Mouse (Mus musculus) bone marrow macrophage, adult 2 months (primary cell): ENCODE measurements at regions not wholly inside any gene's neighbourhood (a gene's known extent, or its start where the extent isn't known, plus 50 kb on each side); places are given as distances from the start of the nearest gene placed in this dataset.

Experiments
- CTCF ChIP-seq: IDR thresholded peaks from 2 replicates; pipeline ENCODE4 v1.5.1; 2012; ENCODE audit warnings: low read depth, mild to moderate bottlenecking, low read length, moderate library complexity
- POLR2A ChIP-seq: IDR thresholded peaks from 2 replicates; pipeline ENCODE4 v1.6.1; 2012; ENCODE audit warnings: mild to moderate bottlenecking, low read depth, low read length, borderline replicate concordance

DNA sequence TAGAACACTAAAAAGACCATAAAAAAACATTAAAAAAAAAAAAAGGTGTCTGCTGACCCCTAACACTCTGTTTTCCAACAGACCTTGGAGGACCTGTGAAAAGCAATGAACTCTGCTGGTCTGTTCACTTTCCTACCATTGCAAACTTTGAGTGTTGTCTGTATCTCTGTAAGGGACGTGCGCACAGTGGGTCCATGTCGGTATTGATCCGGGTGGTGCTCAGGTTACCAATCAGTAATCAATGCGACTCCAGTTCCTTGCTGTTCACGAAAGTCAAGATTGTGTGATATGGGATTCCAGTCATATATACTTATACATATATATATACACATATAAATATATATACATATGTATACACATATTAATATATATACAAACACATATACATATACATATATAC is 2586.5 kb downstream of the Gm37988 start:
- TF ChIP-seq POLR2A (no peak), CTCF (no peak)
